ENCODE assay signal across 10 mouse cellular contexts in genomic region chr19:38354819-38355360, GRCm38 (mm10). TPM values are rescaled to one million over a fixed set of nuclear protein-coding genes. Genes with fewer than 3 reads are reported as not detected.
DNase-seq lines count a peak whose midpoint lies in the region; ATAC-seq lines count a peak whose summit lies in the region.
"Had no signal": no experiment of that assay in that cellular context is flagged by ENCODE, and none has a peak within 500 bp of the region (broad histone marks: within the 10 kb centered on the region; RNA-seq: fewer than 3 reads in every experiment).

No protein-coding gene starts in this region.

- H3K36me3 ChIP-seq in heart, embryonic 12.5 days: no peaks in the 10 kb centered on the region
- H3K36me3 ChIP-seq: lung, embryonic 15.5 days had no signal

- no peak overlapping the region for H3K4me2 ChIP-seq in heart, embryonic 12.5 days
- H3K4me2 ChIP-seq: forebrain, embryonic 13.5 days; lung, embryonic 15.5 days had no signal

- H3K4me3 ChIP-seq in heart, embryonic 12.5 days: no peak overlapping the region
- H3K4me3 ChIP-seq: forebrain, embryonic 13.5 days; lung, embryonic 15.5 days had no signal

- 53% methylated on average over 10 of the region's 10 CpGs for WGBS in heart, embryonic 12.5 days

- H3K27ac ChIP-seq in heart, embryonic 12.5 days (ENCODE audit: poor library complexity, severe bottlenecking): no peak overlapping the region
- H3K27ac ChIP-seq: forebrain, embryonic 13.5 days; lung, embryonic 15.5 days had no signal

- H3K9ac ChIP-seq in heart, embryonic 12.5 days: no peak overlapping the region
- H3K9ac ChIP-seq: forebrain, embryonic 13.5 days; lung, embryonic 15.5 days had no signal

- 0 out of 2 replicates have a peak, but pooled peaks cover 2% of the 10 kb centered on the region for H3K9me3 ChIP-seq in heart, embryonic 12.5 days (replicated peaks)
- H3K9me3 ChIP-seq: forebrain, embryonic 13.5 days; lung, embryonic 15.5 days had no signal

- no peaks in the 10 kb centered on the region for H3K27me3 ChIP-seq in heart, embryonic 12.5 days (replicated peaks)
- H3K27me3 ChIP-seq: lung, embryonic 15.5 days had no signal

- no peak for ATAC-seq in heart, embryonic 12.5 days (ENCODE audit: insufficient number of reproducible peaks, low FRiP score)
- ATAC-seq: forebrain, embryonic 13.5 days had no signal

- H3K4me1 ChIP-seq in heart, embryonic 12.5 days (replicated peaks): no peaks in the 10 kb centered on the region
- H3K4me1 ChIP-seq: forebrain, embryonic 13.5 days; lung, embryonic 15.5 days had no signal

- peak; percentile 37 for DNase-seq in heart, adult 11 months
- peak; percentile 6 for DNase-seq in lung, postnatal 36 days
- no peak for DNase-seq in lung, postnatal 14 days
- DNase-seq in adipocyte (ENCODE audit: low spot score): peak; percentile 12
- no peak for DNase-seq in B cell, adult 2 months
- no peak for DNase-seq in spleen, postnatal 14 days (ENCODE audit: low spot score in 2 of 2)
- DNase-seq: gastrocnemius, postnatal 36 days had no signal

RNA-seq across cellular contexts. Expression of gene Slc35g1, which starts 40.9 kb away (rescaled TPM):
- polyA plus RNA-seq in heart, embryonic 12.5 days (2016; fragmentation: Nextera tagmentation; extraction: Ambion mirVana): 3.6 and 4.0 TPM in 2 replicates

Comparison
In these comparisons a context has a peak if more than half of its experiments do, and no peak if none do; other contexts are left out.
1. DNase-seq: peak in heart, adult 11 months (single experiment), lung, postnatal 36 days (single experiment) and adipocyte (single experiment); none in lung, postnatal 14 days (single experiment), B cell, adult 2 months (0 of 2) and spleen, postnatal 14 days (0 of 2).